Mouse (Mus musculus) thymus, adult 2 months (tissue): ENCODE results near the gene Snapc4.

Experiments
- CTCF ChIP-seq: fragments of 200-500 bp; IDR thresholded peaks from 2 replicates; pipeline ENCODE4 v1.5.1; 2012; ENCODE audit warnings: mild to moderate bottlenecking, control low read depth, low read length, moderate library complexity, borderline replicate concordance; ENCODE audit not compliant: control insufficient read depth, poor library complexity, insufficient read depth; ENCODE audit errors: extremely low read depth
- POLR2A ChIP-seq: fragments of 200-500 bp; IDR thresholded peaks from 2 replicates; pipeline ENCODE4 v1.6.1; 2012; ENCODE audit warnings: mild to moderate bottlenecking, low read length, control low read depth, moderate library complexity; ENCODE audit not compliant: control insufficient read depth, poor library complexity, insufficient read depth; ENCODE audit errors: extremely low read depth

GRCm38 (mm10) chr2:26339204-26339551 lies 41.3 kb downstream of the Snapc4 start:
- TF ChIP-seq CTCF (no peak), POLR2A (no peak)
